Mouse (Mus musculus): ENCODE results near the gene Gng13.

Gene Gng13

GRCm38 (mm10) chr17:25716711-25717637 is at the start of gene Gng13:
Gene Gng13 (plus strand): TSS chr17:25717171.
- DNase-seq (ENCODE audit: low spot score in 2 of 2), result no peak

- no peak for DNase-seq (ENCODE audit: low spot score in 2 of 2)
Observed at GRCm38 (mm10) chr17:25668481-25669055, 48.4 kb upstream of the Gng13 start.

- no peak for DNase-seq (ENCODE audit: low spot score in 2 of 2)
Observed at GRCm38 (mm10) chr17:25672982-25673381, 44.0 kb upstream of the Gng13 start.

- DNase-seq (ENCODE audit: low spot score in 2 of 2), result peak; percentile 36 to 39
Observed at GRCm38 (mm10) chr17:25677969-25678368, 39.0 kb upstream of the Gng13 start.

- DNase-seq (ENCODE audit: low spot score in 2 of 2), result no peak
Observed at GRCm38 (mm10) chr17:25679818-25680217, 37.2 kb upstream of the Gng13 start.

- no peak for DNase-seq (ENCODE audit: low spot score in 2 of 2)
Observed at GRCm38 (mm10) chr17:25681636-25682035, 35.3 kb upstream of the Gng13 start.

- DNase-seq (ENCODE audit: low spot score in 2 of 2), result no peak
Observed at GRCm38 (mm10) chr17:25686323-25686722, 30.6 kb upstream of the Gng13 start.

GRCm38 (mm10) chr17:25688922-25689321 is 28.0 kb upstream of the Gng13 start:
- no peak for DNase-seq (ENCODE audit: low spot score in 2 of 2)

- DNase-seq (ENCODE audit: low spot score in 2 of 2), result no peak
Observed at GRCm38 (mm10) chr17:25696263-25696662, 20.7 kb upstream of the Gng13 start.

- peak; percentile 42 to 56 for DNase-seq (ENCODE audit: low spot score in 2 of 2)
Observed at GRCm38 (mm10) chr17:25698446-25698845, 18.5 kb upstream of the Gng13 start.

GRCm38 (mm10) chr17:25700863-25701496 is 16.0 kb upstream of the Gng13 start:
- no peak for DNase-seq (ENCODE audit: low spot score in 2 of 2)

GRCm38 (mm10) chr17:25709994-25710393 is 7.0 kb upstream of the Gng13 start:
- no peak for DNase-seq (ENCODE audit: low spot score in 2 of 2)

GRCm38 (mm10) chr17:25711136-25711535 is 5.8 kb upstream of the Gng13 start:
- DNase-seq (ENCODE audit: low spot score in 2 of 2), result no peak

- DNase-seq (ENCODE audit: low spot score in 2 of 2), result no peak
Observed at GRCm38 (mm10) chr17:25715627-25716026, 1.3 kb upstream of the Gng13 start.

- DNase-seq (ENCODE audit: low spot score in 2 of 2), result no peak
Observed at GRCm38 (mm10) chr17:25716130-25716529, 841 bp upstream of the Gng13 start.

GRCm38 (mm10) chr17:25717691-25718090 is 720 bp downstream of the Gng13 start:
- DNase-seq (ENCODE audit: low spot score in 2 of 2), result no peak

GRCm38 (mm10) chr17:25721476-25721875 is 4.5 kb downstream of the Gng13 start:
- no peak for DNase-seq (ENCODE audit: low spot score in 2 of 2)

GRCm38 (mm10) chr17:25723470-25723869 is 6.5 kb downstream of the Gng13 start:
- no peak for DNase-seq (ENCODE audit: low spot score in 2 of 2)

GRCm38 (mm10) chr17:25723919-25724318 is 6.9 kb downstream of the Gng13 start:
- no peak for DNase-seq (ENCODE audit: low spot score in 2 of 2)

GRCm38 (mm10) chr17:25725264-25725663 is 8.3 kb downstream of the Gng13 start:
- DNase-seq (ENCODE audit: low spot score in 2 of 2), result no peak

- DNase-seq (ENCODE audit: low spot score in 2 of 2), result peak; percentile 99 to 100
Observed at GRCm38 (mm10) chr17:25727265-25728008, 10.5 kb downstream of the Gng13 start, which contains the start of the genes Chtf18 and Rpusd1. Gene Chtf18 (minus strand): TSS chr17:25727419. Gene Rpusd1 (plus strand): TSS chr17:25727670.

GRCm38 (mm10) chr17:25728009-25728270 is 11.0 kb downstream of the Gng13 start:
- DNase-seq (ENCODE audit: low spot score in 2 of 2), result peak in 1 of 2 experiments; percentile 10

All from spleen, postnatal 36 days (tissue).